Mouse (Mus musculus): Measurements from ENCODE around the gene Gm9844. TPM values are rescaled to one million over a fixed set of nuclear protein-coding genes. Genes with fewer than 3 reads are reported as not detected.

Gm9844 gene
- polyA plus RNA-seq, 1 experiment: 43.4 TPM

DNA sequence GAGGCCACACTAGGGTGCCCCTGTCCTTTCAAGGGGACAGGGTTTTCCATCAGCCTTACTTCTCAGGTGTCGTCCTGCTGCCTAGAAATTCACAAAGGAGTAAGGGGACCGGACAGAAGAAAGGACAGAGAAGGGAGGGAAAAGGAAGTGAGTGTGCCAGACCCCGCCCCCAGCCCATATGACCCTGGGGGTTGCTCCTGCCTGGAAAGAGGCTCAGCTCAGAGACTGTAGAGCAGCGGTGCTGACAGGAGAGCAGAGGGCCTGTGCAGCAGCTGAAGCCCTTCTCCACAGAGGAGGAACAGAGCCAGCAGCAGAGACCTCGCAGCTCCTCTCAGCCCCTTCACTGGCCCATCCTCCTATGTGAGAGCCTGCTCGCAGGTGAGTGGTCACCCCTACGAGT lies 8.3 kb upstream of the Gm9844 start:
- Histone ChIP-seq H3K27ac (ENCODE audit: control insufficient read depth, insufficient read depth, low read depth, low read length, poor library complexity) (peak overlapping the region; percentile 13; the same call in 1 of the 2 replicates), H3K4me3 (replicated peaks; ENCODE audit: control insufficient read depth, low read depth, low read length) (no peak overlapping the region), H3K4me1 (ENCODE audit: control insufficient read depth, insufficient read depth, low read length) (peaks cover 4% of the 10 kb centered on the region)
- WGBS: 58% methylated on average over 7 of the region's 7 CpGs
- TF ChIP-seq POLR2A (IDR thresholded peaks at IDR 0.05; ENCODE audit: borderline replicate concordance, control insufficient read depth, low read depth, low read length) (no peak), CTCF (IDR thresholded peaks at IDR 0.05; ENCODE audit: control insufficient read depth, insufficient read depth, low read length) (no peak)

- Histone ChIP-seq H3K4me3 (replicated peaks; ENCODE audit: control insufficient read depth, low read depth, low read length) (no peak overlapping the region), H3K27ac (ENCODE audit: control insufficient read depth, insufficient read depth, low read depth, low read length, poor library complexity) (no peak overlapping the region), H3K4me1 (ENCODE audit: control insufficient read depth, insufficient read depth, low read length) (peaks cover 2% of the 10 kb centered on the region; the same call in 1 of the 2 replicates)
- 37% methylated on average over 6 of the region's 6 CpGs for WGBS
- no peak for TF ChIP-seq POLR2A (IDR thresholded peaks at IDR 0.05; ENCODE audit: borderline replicate concordance, control insufficient read depth, low read depth, low read length)
- TF ChIP-seq CTCF (IDR thresholded peaks at IDR 0.05; ENCODE audit: control insufficient read depth, insufficient read depth, low read length): no peak
These were observed 5.4 kb upstream of the Gm9844 start for GRCm38 (mm10) chr7:24856460-24857120.

- no peak overlapping the region for H3K27ac ChIP-seq (ENCODE audit: control insufficient read depth, insufficient read depth, low read depth, low read length, poor library complexity)
- 75% methylated on average over 5 of the region's 5 CpGs for WGBS
- no peak overlapping the region for H3K4me3 ChIP-seq (replicated peaks; ENCODE audit: control insufficient read depth, low read depth, low read length)
- TF ChIP-seq CTCF (IDR thresholded peaks at IDR 0.05; ENCODE audit: control insufficient read depth, insufficient read depth, low read length) (no peak), POLR2A (IDR thresholded peaks at IDR 0.05; ENCODE audit: borderline replicate concordance, control insufficient read depth, low read depth, low read length) (no peak)
- no peaks in the 10 kb centered on the region; the same call in none of the 2 replicates for H3K4me1 ChIP-seq (ENCODE audit: control insufficient read depth, insufficient read depth, low read length)
These were observed 2.8 kb upstream of the Gm9844 start for GRCm38 (mm10) chr7:24859234-24859633.

DNA sequence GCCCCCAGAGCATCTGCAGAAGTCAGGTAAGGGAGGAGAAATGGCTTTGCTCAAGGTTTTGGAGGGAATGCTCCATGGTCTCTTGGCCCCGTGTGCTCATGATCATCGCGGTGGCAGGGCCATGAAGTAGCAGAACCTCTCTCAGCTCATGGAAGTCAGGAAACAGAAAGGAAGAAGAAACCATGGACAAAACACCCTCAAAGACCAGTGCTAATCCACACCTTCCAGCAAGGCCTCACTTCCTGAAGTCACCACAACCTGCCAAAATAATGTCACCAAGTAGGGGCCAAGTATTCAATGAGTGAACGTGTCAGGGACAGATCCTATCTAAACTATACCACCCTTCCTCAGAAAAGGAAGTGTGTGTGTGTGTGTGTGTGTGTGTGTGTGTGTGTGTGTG lies 840 bp downstream of the Gm9844 start:
- 27% methylated on average over 4 of the region's 4 CpGs for WGBS
- Histone ChIP-seq H3K4me3 (replicated peaks; ENCODE audit: control insufficient read depth, low read depth, low read length) (no peak overlapping the region), H3K4me1 (ENCODE audit: control insufficient read depth, insufficient read depth, low read length) (no peaks in the 10 kb centered on the region; the same call in none of the 2 replicates), H3K27ac (ENCODE audit: control insufficient read depth, insufficient read depth, low read depth, low read length, poor library complexity) (no peak overlapping the region)
- TF ChIP-seq POLR2A (IDR thresholded peaks at IDR 0.05; ENCODE audit: borderline replicate concordance, control insufficient read depth, low read depth, low read length) (no peak), CTCF (IDR thresholded peaks at IDR 0.05; ENCODE audit: control insufficient read depth, insufficient read depth, low read length) (no peak)

DNA sequence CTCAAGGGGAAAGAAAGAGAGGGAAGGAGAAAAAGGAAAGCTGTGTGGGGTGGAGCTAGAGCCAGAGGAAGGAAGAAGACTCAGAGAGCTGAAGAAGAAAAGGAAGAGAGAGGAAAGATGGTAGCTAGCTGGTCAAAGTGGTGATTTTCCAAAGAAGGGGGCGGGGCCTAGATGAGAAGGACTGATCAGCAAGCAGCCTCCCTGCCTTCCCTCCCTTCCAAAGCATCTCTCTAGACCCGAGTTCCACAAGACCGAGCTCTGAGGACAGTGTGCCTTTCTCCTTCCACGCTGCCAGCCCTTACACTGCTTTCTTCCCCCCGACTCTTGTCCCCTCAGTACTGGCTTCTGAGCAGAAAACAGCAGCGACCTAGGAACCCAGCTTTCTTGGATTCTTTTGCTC lies 2.1 kb downstream of the Gm9844 start:
- Histone ChIP-seq H3K4me3 (replicated peaks; ENCODE audit: control insufficient read depth, low read depth, low read length) (no peak overlapping the region), H3K27ac (ENCODE audit: control insufficient read depth, insufficient read depth, low read depth, low read length, poor library complexity) (no peak overlapping the region), H3K4me1 (ENCODE audit: control insufficient read depth, insufficient read depth, low read length) (no peaks in the 10 kb centered on the region; the same call in none of the 2 replicates)
- 44% methylated on average over 6 of the region's 6 CpGs for WGBS
- TF ChIP-seq CTCF (IDR thresholded peaks at IDR 0.05; ENCODE audit: control insufficient read depth, insufficient read depth, low read length): no peak
- TF ChIP-seq POLR2A (IDR thresholded peaks at IDR 0.05; ENCODE audit: borderline replicate concordance, control insufficient read depth, low read depth, low read length): no peak

DNA sequence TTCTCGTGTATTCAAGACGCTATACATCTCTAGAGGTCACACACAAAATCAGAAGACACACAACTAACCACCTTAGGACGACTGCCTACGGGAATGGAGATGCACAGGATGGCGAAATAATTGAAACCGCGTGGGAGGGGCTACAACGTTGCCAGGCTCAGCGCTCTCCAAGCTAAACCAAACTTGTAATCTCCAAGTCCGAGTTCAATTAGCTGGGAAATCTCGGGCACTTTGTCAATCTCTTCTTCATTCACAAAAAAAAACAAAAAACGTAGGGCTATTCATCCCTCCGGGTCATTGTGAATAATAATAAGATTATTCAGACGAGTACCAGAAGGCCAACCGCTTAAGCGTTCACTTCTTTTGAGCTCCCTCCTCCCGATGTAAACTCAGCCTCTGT lies 7.1 kb downstream of the Gm9844 start:
- TF ChIP-seq POLR2A (IDR thresholded peaks at IDR 0.05; ENCODE audit: borderline replicate concordance, control insufficient read depth, low read depth, low read length) (no peak), CTCF (IDR thresholded peaks at IDR 0.05; ENCODE audit: control insufficient read depth, insufficient read depth, low read length) (no peak)
- H3K4me1 ChIP-seq (ENCODE audit: control insufficient read depth, insufficient read depth, low read length): no peaks in the 10 kb centered on the region; the same call in none of the 2 replicates
- H3K4me3 ChIP-seq (replicated peaks; ENCODE audit: control insufficient read depth, low read depth, low read length): no peak overlapping the region
- 64% methylated on average over 17 of the region's 17 CpGs for WGBS
- H3K27ac ChIP-seq (ENCODE audit: control insufficient read depth, insufficient read depth, low read depth, low read length, poor library complexity): no peak overlapping the region

DNA sequence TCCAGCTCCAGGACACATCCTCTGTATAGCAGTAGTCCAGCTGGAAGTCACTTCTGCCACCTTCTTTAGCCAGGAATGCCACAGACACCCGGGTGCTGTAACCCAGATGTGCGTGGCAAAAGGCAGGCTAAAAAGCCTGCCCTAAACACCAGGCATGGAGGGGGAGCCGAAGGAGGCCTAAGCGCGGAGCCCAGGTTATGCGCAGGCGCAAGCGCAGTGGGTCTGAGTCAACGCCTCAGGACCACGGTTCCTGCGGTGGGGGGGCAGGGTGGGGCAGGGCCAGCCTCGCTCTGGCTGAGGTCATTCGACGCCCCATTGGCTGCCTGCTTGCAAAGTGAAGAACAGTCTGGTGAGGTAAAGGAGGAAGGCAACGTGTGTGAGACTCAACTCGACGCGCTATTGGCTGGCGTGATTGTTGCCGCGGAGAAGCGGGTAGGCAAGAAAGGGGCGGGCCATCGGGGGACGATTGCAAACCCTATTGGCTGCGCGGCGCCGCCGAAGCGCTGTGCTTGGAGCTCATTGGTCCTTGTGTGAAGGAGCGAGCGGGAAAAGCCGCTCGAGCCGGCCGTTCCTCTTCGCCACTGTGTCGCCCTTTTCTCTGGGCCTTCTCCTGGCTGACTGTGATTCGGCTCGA lies 7.6 kb downstream of the Gm9844 start, which contains the start of the genes Lypd4 and Dmrtc2:
Gene Lypd4 (minus strand): TSS at position 410 of the 634 bp plus-strand sequence.
Gene Dmrtc2 (plus strand): TSS at position 526 of the 634 bp plus-strand sequence.
- WGBS: 74% methylated on average over 41 of the region's 41 CpGs
- H3K4me1 ChIP-seq (ENCODE audit: control insufficient read depth, insufficient read depth, low read length): no peaks in the 10 kb centered on the region; the same call in 1 of the 2 replicates

GRCm38 (mm10) chr7:24877588-24877987 lies 15.6 kb downstream of the Gm9844 start:
- TF ChIP-seq CTCF (IDR thresholded peaks at IDR 0.05; ENCODE audit: control insufficient read depth, insufficient read depth, low read length) (no peak), POLR2A (IDR thresholded peaks at IDR 0.05; ENCODE audit: borderline replicate concordance, control insufficient read depth, low read depth, low read length) (no peak)
- no peak overlapping the region for H3K27ac ChIP-seq (ENCODE audit: control insufficient read depth, insufficient read depth, low read depth, low read length, poor library complexity)
- H3K4me1 ChIP-seq (ENCODE audit: control insufficient read depth, insufficient read depth, low read length): peaks cover 2% of the 10 kb centered on the region; the same call in 1 of the 2 replicates
- WGBS: 37% methylated on average over 3 of the region's 3 CpGs
- H3K4me3 ChIP-seq (replicated peaks; ENCODE audit: control insufficient read depth, low read depth, low read length): no peak overlapping the region

More for the DNA sequence above, 7.6 kb downstream of the Gm9844 start, which contains the start of the genes Lypd4 and Dmrtc2:
- H3K27ac ChIP-seq (ENCODE audit: control insufficient read depth, insufficient read depth, low read depth, low read length, poor library complexity): no peak within 1 kb of the TSS
- no peak within 1 kb of the TSS for H3K4me3 ChIP-seq (replicated peaks; ENCODE audit: control insufficient read depth, low read depth, low read length)
- TF ChIP-seq CTCF (IDR thresholded peaks at IDR 0.05; ENCODE audit: control insufficient read depth, insufficient read depth, low read length) (no peak), POLR2A (IDR thresholded peaks at IDR 0.05; ENCODE audit: borderline replicate concordance, control insufficient read depth, low read depth, low read length) (no peak)

Data from bone marrow, adult 2 months (tissue).